Mouse (Mus musculus): ENCODE data around the gene Trip6. TPM values are rescaled to one million over a fixed set of nuclear protein-coding genes. Genes with fewer than 3 reads are reported as not detected.

The Trip6 gene
- polyA plus RNA-seq, 1 experiment from 2014 or later, result 9.2 TPM

- Histone ChIP-seq H3K4me3 (ENCODE audit: low read depth, low read length) (no peak overlapping the region), H3K4me2 (ENCODE audit: low read depth, low read length) (no peak overlapping the region), H3K9me3 (ENCODE audit: low read length) (no peaks in the 10 kb centered on the region), H3K36me3 (replicated peaks; ENCODE audit: insufficient read depth, low read length) (0 out of 2 replicates have a peak, but pooled peaks cover 2% of the 10 kb centered on the region), H3K27ac (ENCODE audit: low read depth) (no peak overlapping the region), H3K9ac (replicated peaks) (no peak overlapping the region), H3K4me1 (ENCODE audit: insufficient read depth) (peaks cover 23% of the 10 kb centered on the region), H3K27me3 (ENCODE audit: insufficient read depth, low read length) (0 out of 2 replicates have a peak, but pooled peaks cover 2% of the 10 kb centered on the region)
- ATAC-seq (no peak), DNase-seq (no peak)
- TF ChIP-seq EP300 (IDR thresholded peaks at IDR 0.05; ENCODE audit: low read depth) (no peak), CTCF (IDR thresholded peaks at IDR 0.05; ENCODE audit: low read depth) (no peak)
- 41% methylated on average over 10 of the region's 10 CpGs for WGBS (ENCODE audit: insufficient replicate concordance)
Observed at GRCm38 (mm10) chr5:137334317-137334716, 20.1 kb upstream of the Trip6 start.

GRCm38 (mm10) chr5:137333512-137334174 lies 19.4 kb upstream of the Trip6 start, which contains the start of gene Slc12a9:
TSS of gene Slc12a9 (minus strand) at chr5:137333597.
- Histone ChIP-seq H3K4me3 (ENCODE audit: low read depth, low read length) (peak within 1 kb of the TSS; percentile 56), H3K27ac (ENCODE audit: low read depth) (peak within 1 kb of the TSS; percentile 62), H3K36me3 (replicated peaks; ENCODE audit: insufficient read depth, low read length) (0 out of 2 replicates have a peak, but pooled peaks cover 2% of the 10 kb centered on the region), H3K4me2 (ENCODE audit: low read depth, low read length) (peak within 1 kb of the TSS; percentile 76), H3K9ac (replicated peaks) (peak within 1 kb of the TSS; percentile 64), H3K27me3 (ENCODE audit: insufficient read depth, low read length) (no peaks in the 10 kb centered on the region), H3K4me1 (ENCODE audit: insufficient read depth) (peaks cover 16% of the 10 kb centered on the region), H3K9me3 (ENCODE audit: low read length) (no peaks in the 10 kb centered on the region)
- ATAC-seq (peak; percentile 90), DNase-seq (peak; percentile 94)
- peak; percentile 79 for TF ChIP-seq CTCF (IDR thresholded peaks at IDR 0.05; ENCODE audit: low read depth)
- TF ChIP-seq EP300 (IDR thresholded peaks at IDR 0.05; ENCODE audit: low read depth), result no peak
- WGBS (ENCODE audit: insufficient replicate concordance), result under 1% methylated on average over 44 of the region's 44 CpGs

- TF ChIP-seq EP300 (IDR thresholded peaks at IDR 0.05; ENCODE audit: low read depth) (no peak), CTCF (IDR thresholded peaks at IDR 0.05; ENCODE audit: low read depth) (no peak)
- ATAC-seq (no peak), DNase-seq (no peak)
- H3K36me3 ChIP-seq (replicated peaks; ENCODE audit: insufficient read depth, low read length), result 0 out of 2 replicates have a peak, but pooled peaks cover 2% of the 10 kb centered on the region
- WGBS (ENCODE audit: insufficient replicate concordance), result 10% methylated on average over 15 of the region's 15 CpGs
- peak overlapping the region; percentile 62 for H3K27ac ChIP-seq (ENCODE audit: low read depth)
- H3K4me3 ChIP-seq (ENCODE audit: low read depth, low read length), result peak overlapping the region; percentile 56
- H3K27me3 ChIP-seq (ENCODE audit: insufficient read depth, low read length), result no peaks in the 10 kb centered on the region
- peak overlapping the region; percentile 76 for H3K4me2 ChIP-seq (ENCODE audit: low read depth, low read length)
- peak overlapping the region; percentile 64 for H3K9ac ChIP-seq (replicated peaks)
- no peaks in the 10 kb centered on the region for H3K9me3 ChIP-seq (ENCODE audit: low read length)
- peaks cover 16% of the 10 kb centered on the region for H3K4me1 ChIP-seq (ENCODE audit: insufficient read depth)
Observed at GRCm38 (mm10) chr5:137332857-137333511, 18.8 kb upstream of the Trip6 start.

GRCm38 (mm10) chr5:137330910-137331309 lies 16.7 kb upstream of the Trip6 start:
- Histone ChIP-seq H3K4me3 (ENCODE audit: low read depth, low read length) (no peak overlapping the region), H3K9ac (replicated peaks) (no peak overlapping the region), H3K36me3 (replicated peaks; ENCODE audit: insufficient read depth, low read length) (peaks cover 2% of the 10 kb centered on the region; the same call in 1 of the 2 replicates), H3K9me3 (ENCODE audit: low read length) (no peaks in the 10 kb centered on the region), H3K27me3 (ENCODE audit: insufficient read depth, low read length) (no peaks in the 10 kb centered on the region), H3K27ac (ENCODE audit: low read depth) (0 out of 2 replicates have a peak overlapping the region, but pooled peaks have one; percentile 11), H3K4me1 (ENCODE audit: insufficient read depth) (peaks cover 8% of the 10 kb centered on the region), H3K4me2 (ENCODE audit: low read depth, low read length) (no peak overlapping the region)
- DNase-seq (no peak), ATAC-seq (no peak)
- WGBS (ENCODE audit: insufficient replicate concordance), result 68% methylated on average over 7 of the region's 7 CpGs
- TF ChIP-seq CTCF (IDR thresholded peaks at IDR 0.05; ENCODE audit: low read depth), result no peak
- TF ChIP-seq EP300 (IDR thresholded peaks at IDR 0.05; ENCODE audit: low read depth), result no peak

- no peaks in the 10 kb centered on the region for H3K27me3 ChIP-seq (ENCODE audit: insufficient read depth, low read length)
- no peak overlapping the region for H3K27ac ChIP-seq (ENCODE audit: low read depth)
- TF ChIP-seq EP300 (IDR thresholded peaks at IDR 0.05; ENCODE audit: low read depth) (peak; percentile 81), CTCF (IDR thresholded peaks at IDR 0.05; ENCODE audit: low read depth) (no peak)
- H3K4me3 ChIP-seq (ENCODE audit: low read depth, low read length), result no peak overlapping the region
- H3K9ac ChIP-seq (replicated peaks), result no peak overlapping the region
- peaks cover 6% of the 10 kb centered on the region; the same call in 1 of the 2 replicates for H3K36me3 ChIP-seq (replicated peaks; ENCODE audit: insufficient read depth, low read length)
- no peaks in the 10 kb centered on the region for H3K9me3 ChIP-seq (ENCODE audit: low read length)
- no peak overlapping the region for H3K4me2 ChIP-seq (ENCODE audit: low read depth, low read length)
- WGBS (ENCODE audit: insufficient replicate concordance), result 75% methylated on average over 3 of the region's 3 CpGs
- peak; percentile 41 for ATAC-seq
- DNase-seq, result no peak
- peaks cover 4% of the 10 kb centered on the region; the same call in 1 of the 2 replicates for H3K4me1 ChIP-seq (ENCODE audit: insufficient read depth)
Observed at GRCm38 (mm10) chr5:137320996-137321395, 6.8 kb upstream of the Trip6 start.

- no peak for TF ChIP-seq EP300 (IDR thresholded peaks at IDR 0.05; ENCODE audit: low read depth)
- no peak for TF ChIP-seq CTCF (IDR thresholded peaks at IDR 0.05; ENCODE audit: low read depth)
- Histone ChIP-seq H3K4me3 (ENCODE audit: low read depth, low read length) (no peak overlapping the region), H3K9ac (replicated peaks) (no peak overlapping the region), H3K36me3 (replicated peaks; ENCODE audit: insufficient read depth, low read length) (peaks cover 6% of the 10 kb centered on the region; the same call in 1 of the 2 replicates), H3K27ac (ENCODE audit: low read depth) (no peak overlapping the region), H3K9me3 (ENCODE audit: low read length) (no peaks in the 10 kb centered on the region), H3K4me2 (ENCODE audit: low read depth, low read length) (no peak overlapping the region), H3K4me1 (ENCODE audit: insufficient read depth) (peaks cover 15% of the 10 kb centered on the region), H3K27me3 (ENCODE audit: insufficient read depth, low read length) (no peaks in the 10 kb centered on the region)
- ATAC-seq (no peak), DNase-seq (no peak)
- 65% methylated on average over 1 of the region's 1 CpGs for WGBS (ENCODE audit: insufficient replicate concordance)
Observed at GRCm38 (mm10) chr5:137318570-137318969, 4.4 kb upstream of the Trip6 start.
